Mouse (Mus musculus) lung, embryonic 16.5 days (tissue): ENCODE measurements around the gene Gm47996. TPM values are rescaled to one million over a fixed set of nuclear protein-coding genes. Genes with fewer than 3 reads are reported as not detected.
A peak's percentile ranks its signal among the peaks of the same experiment; 100 is the strongest.
"Not testable (repeated sequence)": the region's sequence is repeated elsewhere in the genome, so short reads cannot be mapped to it uniquely, and the experiment has no call there.

Experiments used
- ATAC-seq: fragments of 200-750 bp; cut with Nextera tagmentation; 2 replicates; pipeline ENCODE4 v1.8.0; 2017; ENCODE audit warnings: low read depth, mild to moderate bottlenecking, moderate library complexity
- H3K27ac ChIP-seq: fragments of 300-500 bp; sonication (generic); 2 replicates; pipeline ENCODE4 v1.5.1; 2014; ENCODE audit warnings: mild to moderate bottlenecking, control low read depth, low read length
- H3K27me3 ChIP-seq: fragments of 300-500 bp; sonication (generic); 2 replicates; pipeline ENCODE4 v1.6.1; 2014; ENCODE audit warnings: low read depth, low read length, mixed read lengths; ENCODE audit not compliant: control insufficient read depth, insufficient read depth
- H3K36me3 ChIP-seq: fragments of 300-500 bp; sonication (generic); 2 replicates; pipeline ENCODE4 v1.6.1; 2014; ENCODE audit warnings: low read length; ENCODE audit not compliant: control insufficient read depth, insufficient read depth
- H3K4me1 ChIP-seq: fragments of 300-500 bp; sonication (generic); replicated peaks from 2 replicates; pipeline ENCODE4 v1.6.1; 2014; ENCODE audit warnings: low read length, mixed read lengths; ENCODE audit not compliant: control insufficient read depth, insufficient read depth
- H3K4me2 ChIP-seq: fragments of 300-500 bp; sonication (generic); 2 replicates; pipeline ENCODE4 v1.6.1; 2014; ENCODE audit warnings: low read depth, low read length, control low read depth
- H3K4me3 ChIP-seq: fragments of 300-500 bp; sonication (generic); 2 replicates; pipeline ENCODE4 v1.5.1; 2014; ENCODE audit warnings: mild to moderate bottlenecking, low read length, control low read depth
- H3K9ac ChIP-seq: fragments of 300-500 bp; sonication (generic); 2 replicates; pipeline ENCODE4 v1.6.1; 2014; ENCODE audit warnings: low read length, control low read depth
- H3K9me3 ChIP-seq: fragments of 300-500 bp; sonication (generic); 2 replicates; pipeline ENCODE4 v1.6.1; 2016; ENCODE audit warnings: low read length; ENCODE audit not compliant: control insufficient read depth
- WGBS: fragments of 180-500 bp; shearing (Covaris S2); extraction: QIAGEN DNeasy Blood & Tissue Kit; methylation state at CpG from one replicate; pipeline ENCODE4 v1.1.7; 2014; 5-methylcytosine and 5-hydroxymethylcytosine counted together
- polyA plus RNA-seq: library from polyadenylated mRNA; unstranded; fragments of >200 nt; fragmentation: Nextera tagmentation; extraction: Ambion mirVana; gene quantifications from 2 replicates; pipeline ENCODE4 v1.2.1, GENCODE M21; 2015

The Gm47996 gene
- not detected in 2 replicates for polyA plus RNA-seq

DNA sequence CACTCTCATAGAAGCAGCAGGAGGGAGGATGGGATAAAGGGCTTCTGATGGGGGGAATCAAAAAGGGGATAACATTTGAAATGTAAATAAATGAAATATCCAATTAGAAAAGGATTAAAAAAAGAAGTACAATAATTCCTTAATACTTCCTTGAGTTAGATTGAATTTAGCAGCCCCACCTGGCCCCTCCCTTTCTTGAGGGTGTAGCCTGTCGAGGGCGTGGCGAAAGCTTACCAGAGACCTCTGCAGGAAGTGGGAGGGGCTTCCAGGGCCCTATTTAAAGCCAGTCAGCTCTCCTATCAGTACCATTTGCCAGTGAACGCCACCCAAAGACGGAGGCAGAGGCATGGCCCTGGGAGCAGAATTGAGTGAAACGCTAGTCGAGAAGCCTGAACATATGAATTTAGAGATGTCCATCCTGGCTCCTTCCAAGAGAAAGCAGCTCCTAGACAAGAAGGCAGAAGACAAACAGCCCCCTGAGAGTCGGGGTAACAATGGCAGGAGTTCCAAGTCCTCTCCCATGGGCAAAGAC, at the start of gene Gm47996:
Gene Gm47996, plus strand, starts transcription at position 308 of the 532 bp plus-strand sequence.
- H3K9ac ChIP-seq, H3K4me2 ChIP-seq, H3K9me3 ChIP-seq, H3K27me3 ChIP-seq, H3K27ac ChIP-seq, H3K36me3 ChIP-seq, H3K4me3 ChIP-seq, ATAC-seq, H3K4me1 ChIP-seq: not testable (repeated sequence)
- 84% methylated on average over 4 of the region's 8 CpGs for WGBS

DNA sequence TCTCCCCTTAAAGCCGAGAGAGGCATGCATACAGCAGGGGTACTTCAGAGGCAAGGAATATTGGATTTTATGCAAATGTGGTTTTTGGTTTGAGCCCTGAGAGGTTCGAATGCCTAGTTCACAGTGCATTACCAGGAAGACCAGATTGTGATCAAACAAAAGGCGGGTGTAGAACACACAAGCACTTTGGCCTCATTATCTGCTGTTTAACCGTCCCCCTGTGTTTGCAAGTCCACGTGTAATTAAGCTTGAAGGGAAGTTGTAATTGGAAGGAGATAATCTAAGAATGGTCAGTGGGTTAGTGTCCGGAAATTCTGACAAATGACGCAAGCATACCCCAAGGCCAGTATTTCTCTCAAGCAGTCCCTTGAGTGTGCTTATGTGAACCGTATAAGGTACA, 43.9 kb upstream of the Gm47996 start:
- Histone ChIP-seq H3K27ac (no peak overlapping the region), H3K4me2 (no peak overlapping the region), H3K4me1 (no peaks in the 10 kb centered on the region), H3K4me3 (no peak overlapping the region), H3K36me3 (no peaks in the 10 kb centered on the region), H3K27me3 (no peaks in the 10 kb centered on the region), H3K9ac (no peak overlapping the region), H3K9me3 (no peaks in the 10 kb centered on the region)
- ATAC-seq, result no peak
- WGBS, result 43% methylated on average over 8 of the region's 8 CpGs

DNA sequence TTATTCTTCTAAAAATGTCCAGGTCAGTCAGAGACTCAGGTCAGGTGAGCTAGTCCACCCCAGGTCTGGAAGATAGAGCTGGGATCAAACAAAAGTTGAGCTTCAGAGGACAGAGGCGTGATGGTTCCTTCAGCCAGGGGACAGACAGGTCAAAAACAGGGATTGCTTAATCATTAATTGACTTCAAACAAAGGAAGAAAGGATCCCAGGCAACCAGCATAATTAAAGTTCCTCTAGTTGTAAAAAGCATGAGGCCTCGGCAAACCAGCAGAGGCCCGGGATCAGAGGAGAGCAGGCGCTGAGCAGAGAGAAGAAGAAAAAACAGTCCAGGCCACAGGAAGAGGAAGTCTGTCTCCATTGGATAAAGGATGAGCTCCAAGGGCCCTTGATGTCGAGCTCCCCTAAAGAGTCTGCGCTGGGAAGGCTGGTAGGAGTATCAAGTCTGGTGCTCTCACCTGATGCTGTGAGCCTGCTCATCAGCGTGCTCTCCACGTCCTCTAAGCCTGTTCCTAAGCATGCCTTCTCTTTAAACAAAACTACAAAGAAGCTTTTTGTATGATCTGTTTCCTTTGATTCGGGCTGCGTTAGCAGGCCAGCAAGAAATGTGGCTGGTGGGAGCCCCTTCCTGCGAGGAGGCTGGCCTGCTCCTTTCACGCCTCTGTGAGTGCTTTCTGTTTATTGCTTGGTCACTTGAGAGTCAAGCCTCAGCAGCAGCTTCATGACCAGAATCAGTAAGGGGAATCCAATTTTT, 42.5 kb upstream of the Gm47996 start:
- H3K9ac ChIP-seq, result no peak overlapping the region
- H3K4me2 ChIP-seq, result no peak overlapping the region
- H3K27me3 ChIP-seq, result no peaks in the 10 kb centered on the region
- no peak for ATAC-seq
- no peak overlapping the region for H3K27ac ChIP-seq
- H3K4me1 ChIP-seq, result no peaks in the 10 kb centered on the region
- H3K4me3 ChIP-seq, result no peak overlapping the region
- no peaks in the 10 kb centered on the region for H3K9me3 ChIP-seq
- 26% methylated on average over 12 of the region's 12 CpGs for WGBS
- H3K36me3 ChIP-seq, result no peaks in the 10 kb centered on the region

DNA sequence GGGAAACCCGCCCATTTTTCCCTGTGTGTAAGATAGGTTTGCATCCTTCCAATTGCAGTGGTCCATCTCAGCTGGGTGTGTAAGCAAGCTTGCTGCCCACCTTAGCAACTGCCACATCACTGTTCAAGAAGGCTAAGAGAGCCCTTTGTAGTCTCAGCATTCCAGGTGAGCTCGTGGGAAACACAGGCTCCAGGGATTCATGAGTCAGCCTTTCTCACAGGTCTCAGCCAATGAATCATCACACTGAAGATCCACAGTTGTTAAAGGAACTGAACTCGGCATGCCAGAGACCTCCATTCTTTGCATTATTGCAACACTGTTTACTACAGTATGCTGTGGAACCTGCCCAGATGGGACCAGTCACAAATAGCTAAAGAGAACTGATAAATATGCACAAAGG, 41.3 kb upstream of the Gm47996 start:
- Histone ChIP-seq H3K4me3 (no peak overlapping the region), H3K4me2 (no peak overlapping the region), H3K27me3 (no peaks in the 10 kb centered on the region), H3K9ac (no peak overlapping the region), H3K36me3 (no peaks in the 10 kb centered on the region), H3K4me1 (no peaks in the 10 kb centered on the region), H3K9me3 (no peaks in the 10 kb centered on the region), H3K27ac (no peak overlapping the region)
- 59% methylated on average over 3 of the region's 3 CpGs for WGBS
- no peak for ATAC-seq

DNA sequence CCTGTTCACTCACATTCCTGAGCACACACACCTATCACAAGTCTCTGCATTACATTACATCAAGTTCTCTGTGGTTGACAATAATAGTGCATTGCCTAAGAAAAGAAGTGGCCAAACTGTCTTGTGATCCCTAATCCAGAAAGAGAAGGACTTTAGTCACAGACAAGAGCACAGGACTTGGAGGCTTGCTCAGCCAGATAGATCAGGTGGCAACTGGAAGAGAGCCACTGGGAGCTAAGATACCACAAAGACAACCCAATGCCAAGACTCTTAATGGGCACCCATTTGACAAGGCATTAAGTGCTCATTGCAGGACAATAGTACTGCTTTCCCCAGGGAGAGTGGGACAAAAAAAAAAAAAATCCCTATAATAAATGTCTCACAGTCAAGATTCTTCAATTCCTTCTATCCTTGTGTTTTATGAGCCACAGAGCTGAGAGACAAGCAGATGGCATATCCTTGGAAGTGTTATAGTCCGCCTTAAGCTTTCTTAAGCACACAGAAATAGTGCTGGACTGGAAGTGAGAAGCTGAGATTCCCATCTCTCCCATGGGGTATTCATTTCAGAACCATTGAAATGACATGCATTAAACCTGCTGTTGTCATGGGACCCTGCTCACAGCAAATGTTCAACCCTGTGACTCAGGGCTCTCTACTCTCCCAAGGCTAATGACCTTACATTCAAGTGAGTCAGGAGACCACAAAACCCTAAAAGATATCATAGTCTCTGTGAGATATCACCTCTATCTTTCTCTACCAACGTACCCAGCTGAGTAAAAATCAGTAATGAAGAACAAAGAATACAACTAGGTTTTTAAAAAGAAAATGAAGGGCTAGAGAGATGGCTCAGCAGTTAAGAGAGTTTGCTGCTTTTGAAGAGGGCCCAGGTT, 38.1 kb upstream of the Gm47996 start:
- no peak overlapping the region for H3K4me2 ChIP-seq
- no peaks in the 10 kb centered on the region for H3K4me1 ChIP-seq
- no peak overlapping the region for H3K4me3 ChIP-seq
- no peak overlapping the region for H3K27ac ChIP-seq
- WGBS, result 71% methylated on average over 2 of the region's 2 CpGs
- no peaks in the 10 kb centered on the region for H3K36me3 ChIP-seq
- ATAC-seq, result no peak
- H3K9me3 ChIP-seq, result no peaks in the 10 kb centered on the region
- H3K27me3 ChIP-seq, result no peaks in the 10 kb centered on the region
- no peak overlapping the region for H3K9ac ChIP-seq

DNA sequence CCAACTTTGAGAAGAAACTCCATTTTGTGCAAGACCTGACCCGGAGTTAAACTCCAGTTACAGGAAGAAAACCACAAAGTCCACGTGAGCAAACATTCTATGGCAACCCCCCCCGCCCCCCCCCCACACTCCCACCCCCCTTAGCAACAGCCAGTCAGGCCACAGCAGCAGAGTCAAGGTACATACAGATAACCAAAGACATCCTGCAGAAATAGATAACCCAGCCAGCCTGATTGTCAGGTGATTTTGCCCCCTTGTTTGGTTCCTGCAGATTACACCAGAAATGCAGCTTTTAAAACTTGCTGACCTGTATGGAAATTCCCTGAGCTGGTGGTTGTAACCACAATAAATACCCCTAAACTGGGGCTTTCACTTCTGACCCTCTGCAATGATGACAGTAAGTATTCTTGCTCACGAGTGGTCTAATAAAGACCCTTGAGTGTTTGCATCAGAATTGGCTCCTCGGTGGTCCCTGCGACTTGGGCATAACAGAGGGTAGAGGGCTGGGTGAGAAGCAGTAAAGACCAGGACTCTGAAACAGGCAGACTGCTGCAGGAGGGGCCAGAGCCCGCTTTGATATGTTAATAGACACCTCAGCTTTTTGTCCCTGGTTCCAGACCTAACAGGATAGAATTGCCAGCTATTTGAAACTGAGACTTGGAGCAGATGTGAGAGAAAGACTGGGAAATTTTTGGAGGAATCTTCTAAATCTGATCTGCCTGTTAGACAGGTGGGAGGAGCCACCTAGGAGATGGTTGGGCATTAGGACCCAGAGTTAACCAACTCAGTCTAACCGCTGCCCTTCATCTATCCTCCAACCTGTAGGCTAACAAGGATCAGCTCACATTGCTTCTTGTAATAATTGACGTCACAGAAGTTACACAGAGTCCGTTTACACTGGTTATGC, 32.6 kb upstream of the Gm47996 start:
- WGBS, result 12% methylated on average over 10 of the region's 10 CpGs
- no peaks in the 10 kb centered on the region for H3K27me3 ChIP-seq
- no peaks in the 10 kb centered on the region for H3K9me3 ChIP-seq
- H3K36me3 ChIP-seq, result no peaks in the 10 kb centered on the region
- no peaks in the 10 kb centered on the region for H3K4me1 ChIP-seq
- H3K4me3 ChIP-seq, result peak overlapping the region; percentile 30; the same call in 1 of the 2 replicates
- H3K9ac ChIP-seq, result no peak overlapping the region
- no peak overlapping the region for H3K27ac ChIP-seq
- peak overlapping the region; percentile 51 for H3K4me2 ChIP-seq
- ATAC-seq, result peak; percentile 52

DNA sequence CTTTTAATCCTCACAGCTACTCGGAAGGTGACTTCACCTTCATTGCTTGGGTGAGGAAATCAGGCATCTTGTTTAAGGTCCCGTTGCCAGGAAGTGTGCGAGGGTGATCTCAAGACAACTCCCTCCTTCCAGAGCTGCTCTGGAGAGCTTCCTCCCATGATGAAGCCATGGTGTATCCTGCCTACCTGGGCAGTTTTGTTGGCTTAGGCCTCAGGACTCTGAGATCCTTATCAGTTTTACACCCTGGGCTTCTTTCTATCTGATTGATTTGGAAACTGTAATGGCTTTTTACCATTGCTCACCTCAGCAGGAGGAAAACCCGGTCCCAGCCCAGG, 32.0 kb upstream of the Gm47996 start:
- H3K27ac ChIP-seq, result no peak overlapping the region
- H3K4me2 ChIP-seq, result peak overlapping the region; percentile 51
- ATAC-seq, result no peak
- no peaks in the 10 kb centered on the region for H3K36me3 ChIP-seq
- peak overlapping the region; percentile 30; the same call in 1 of the 2 replicates for H3K4me3 ChIP-seq
- no peaks in the 10 kb centered on the region for H3K9me3 ChIP-seq
- no peaks in the 10 kb centered on the region for H3K4me1 ChIP-seq
- 9% methylated on average over 4 of the region's 4 CpGs for WGBS
- H3K27me3 ChIP-seq, result no peaks in the 10 kb centered on the region
- H3K9ac ChIP-seq, result no peak overlapping the region

DNA sequence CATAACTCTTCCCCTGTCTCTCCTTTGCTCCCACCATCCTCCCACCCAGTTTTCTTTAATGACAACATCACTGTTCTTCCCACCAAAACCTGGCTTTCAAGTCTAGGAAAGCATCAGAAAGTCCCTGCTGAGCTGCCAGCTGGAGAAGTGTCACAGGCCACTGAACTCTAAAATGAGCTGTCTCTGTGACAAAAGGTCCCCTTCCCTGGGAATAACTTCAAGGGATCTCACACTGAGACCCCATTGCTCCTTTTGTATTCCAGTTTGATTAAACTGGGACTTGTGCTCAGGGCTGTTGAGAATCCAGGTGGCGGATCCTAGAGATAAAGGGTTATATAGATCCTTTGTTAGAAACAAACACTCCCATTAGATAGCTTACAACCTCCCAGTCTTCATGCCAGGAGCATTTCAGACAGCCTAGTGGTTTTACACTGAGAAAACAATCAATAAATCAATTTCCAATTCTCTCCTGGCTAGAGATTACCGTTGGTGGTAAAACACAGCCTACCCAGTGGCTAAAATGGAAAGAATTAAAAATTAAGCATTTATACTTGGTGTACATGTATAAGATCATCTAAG, 31.3 kb upstream of the Gm47996 start:
- ATAC-seq, result no peak
- no peak overlapping the region for H3K27ac ChIP-seq

More for the DNA sequence above, 31.3 kb upstream of the Gm47996 start:
- Histone ChIP-seq H3K27me3 (no peaks in the 10 kb centered on the region), H3K4me3 (no peak overlapping the region), H3K9ac (no peak overlapping the region), H3K36me3 (no peaks in the 10 kb centered on the region), H3K4me2 (no peak overlapping the region), H3K9me3 (no peaks in the 10 kb centered on the region), H3K4me1 (no peaks in the 10 kb centered on the region)
- WGBS, result 62% methylated on average over 2 of the region's 2 CpGs
